Mouse (Mus musculus): Measurements from ENCODE around the gene Galc.

- TF ChIP-seq CTCF (IDR thresholded peaks at IDR 0.05; ENCODE audit: extremely low read depth, insufficient read depth, low read length) (no peak), POLR2A (IDR thresholded peaks at IDR 0.05; ENCODE audit: extremely low read depth, insufficient read depth, low read length) (no peak)
Observed at GRCm38 (mm10) chr12:98210495-98210894, 48.8 kb downstream of the Galc start.

All from cortical plate, adult 2 months (tissue).